Mouse (Mus musculus) CH12.LX (cell line): ENCODE results near the gene Crbn. TPM values are rescaled to one million over a fixed set of nuclear protein-coding genes. Genes with fewer than 3 reads are reported as not detected.

Experiments
- DNase-seq: peaks from one replicate; pipeline ENCODE4 v3.0.0-alpha.2; 2013; ENCODE audit errors: extremely low read depth
- H3K27ac ChIP-seq: 2 replicates; pipeline ENCODE4 v1.5.1; 2012; ENCODE audit warnings: low read depth, mild to moderate bottlenecking, control low read depth, moderate library complexity; ENCODE audit not compliant: insufficient read depth
- H3K27me3 ChIP-seq: replicated peaks from 2 replicates; pipeline ENCODE3; 2012; ENCODE audit warnings: inconsistent platforms
- H3K36me3 ChIP-seq, 2 experiments: replicated peaks in 1 of 2; 2 replicates each; pipeline versions ENCODE3 to v1.6.1; 2012; ENCODE audit warnings: inconsistent platforms in 1 of 2, low read length in 1 of 2, mild to moderate bottlenecking in 1 of 2, mixed read lengths in 1 of 2, moderate library complexity in 1 of 2; ENCODE audit not compliant: control insufficient read depth in 1 of 2, insufficient read depth in 1 of 2
- H3K4me1 ChIP-seq, 2 experiments: 2 replicates each; pipeline ENCODE4 v1.6.1; 2012; ENCODE audit warnings: inconsistent platforms in 1 of 2, moderate library complexity in 1 of 2; ENCODE audit not compliant: insufficient read depth in 2 of 2, control insufficient read depth in 1 of 2
- H3K4me2 ChIP-seq: 2 replicates; pipeline ENCODE4 v1.6.1; 2012; ENCODE audit warnings: low read depth, mild to moderate bottlenecking, control low read depth; ENCODE audit not compliant: poor library complexity, insufficient read depth, severe bottlenecking
- H3K4me3 ChIP-seq, 3 experiments: fragments of 150-350 bp in 1 of 3; sonication (generic) in 1 of 3; replicated peaks in 1 of 3; 2 replicates each; pipeline versions ENCODE3 to v1.5.1; 2011 to 2012; ENCODE audit warnings: low read depth in 2 of 3, low read length in 2 of 3, mild to moderate bottlenecking in 2 of 3, moderate library complexity in 2 of 3, control low read depth in 1 of 3, improper control_type of control experiment in 1 of 3, inconsistent platforms in 1 of 3, mixed read lengths in 1 of 3; ENCODE audit not compliant: poor library complexity in 1 of 3
- H3K79me2 ChIP-seq: replicated peaks from 2 replicates; pipeline ENCODE4 v1.6.1; 2012; ENCODE audit warnings: mild to moderate bottlenecking, moderate library complexity; ENCODE audit not compliant: control insufficient read depth, poor library complexity, insufficient read depth, severe bottlenecking; ENCODE audit errors: extremely low read depth
- H3K9ac ChIP-seq: 2 replicates; pipeline ENCODE4 v1.6.1; 2012; ENCODE audit warnings: low read depth, mild to moderate bottlenecking, control low read depth, moderate library complexity; ENCODE audit not compliant: insufficient read depth
- H3K9me3 ChIP-seq: replicated peaks from 2 replicates; pipeline ENCODE3; 2012; ENCODE audit warnings: low read length, inconsistent platforms, mixed read lengths
- CHD2 ChIP-seq: IDR thresholded peaks from 2 replicates; pipeline ENCODE4 v1.6.1; 2011; ENCODE audit warnings: low read length, improper control_type of control experiment
- CTCF ChIP-seq, 2 experiments: IDR thresholded peaks in 1 of 2; conservative IDR thresholded peaks in 1 of 2; 2 replicates each; pipeline ENCODE4 v1.5.1; 2011 to 2012; ENCODE audit warnings: low read depth in 2 of 2, low read length in 2 of 2, improper control_type of control experiment in 1 of 2, inconsistent platforms in 1 of 2, mild to moderate bottlenecking in 1 of 2, moderate library complexity in 1 of 2
- EP300 ChIP-seq: IDR thresholded peaks from 2 replicates; pipeline ENCODE4 v1.6.1; 2011; ENCODE audit warnings: low read length, improper control_type of control experiment
- ETS1 ChIP-seq: conservative IDR thresholded peaks from 2 replicates; pipeline ENCODE4 v1.6.1; 2012; ENCODE audit warnings: low read depth, mild to moderate bottlenecking, inconsistent platforms, low read length, improper control_type of control experiment, moderate library complexity
- GABPA ChIP-seq: IDR thresholded peaks from 2 replicates; pipeline ENCODE4 v1.6.1; 2012; ENCODE audit warnings: low read depth, low read length, improper control_type of control experiment, inconsistent platforms; ENCODE audit not compliant: insufficient replicate concordance
- JUN ChIP-seq: IDR thresholded peaks from 2 replicates; pipeline ENCODE4 v1.6.1; 2011; ENCODE audit warnings: low read depth, mild to moderate bottlenecking, low read length, improper control_type of control experiment, moderate library complexity; ENCODE audit not compliant: insufficient read depth
- JUND ChIP-seq: conservative IDR thresholded peaks from 2 replicates; pipeline ENCODE4 v1.6.1; 2011; ENCODE audit warnings: low read depth, low read length, improper control_type of control experiment
- KAT2A ChIP-seq: IDR thresholded peaks from 2 replicates; pipeline ENCODE4 v1.6.1; 2012; ENCODE audit warnings: low read length, improper control_type of control experiment, inconsistent platforms; ENCODE audit not compliant: insufficient replicate concordance
- MAX ChIP-seq: IDR thresholded peaks from 2 replicates; pipeline ENCODE4 v1.6.1; 2011; ENCODE audit warnings: low read length, improper control_type of control experiment
- MAZ ChIP-seq: IDR thresholded peaks from 2 replicates; pipeline ENCODE4 v1.6.1; 2012; ENCODE audit warnings: low read depth, mild to moderate bottlenecking, inconsistent platforms, low read length, improper control_type of control experiment, moderate library complexity
- MEF2A ChIP-seq: IDR thresholded peaks from 2 replicates; pipeline ENCODE4 v1.6.1; 2014; ENCODE audit warnings: low read depth, mild to moderate bottlenecking, inconsistent platforms, low read length, improper control_type of control experiment, borderline replicate concordance
- MXI1 ChIP-seq: IDR thresholded peaks from 2 replicates; pipeline ENCODE4 v1.6.1; 2011; ENCODE audit warnings: mild to moderate bottlenecking, low read depth, low read length, improper control_type of control experiment
- NELFE ChIP-seq: IDR thresholded peaks from 2 replicates; pipeline ENCODE4 v1.6.1; 2011; ENCODE audit warnings: low read depth, low read length, improper control_type of control experiment
- POLR2AphosphoS2 ChIP-seq: IDR thresholded peaks from 2 replicates; pipeline ENCODE4 v1.6.1; 2011; ENCODE audit warnings: low read depth, low read length, improper control_type of control experiment
- RAD21 ChIP-seq: IDR thresholded peaks from 2 replicates; pipeline ENCODE4 v1.6.1; 2011; ENCODE audit warnings: low read depth, mild to moderate bottlenecking, low read length, improper control_type of control experiment, moderate library complexity
- SIN3A ChIP-seq: IDR thresholded peaks from 2 replicates; pipeline ENCODE4 v1.6.1; 2012; ENCODE audit warnings: low read length, improper control_type of control experiment, inconsistent platforms
- SMC3 ChIP-seq: IDR thresholded peaks from 2 replicates; pipeline ENCODE4 v1.6.1; 2011; ENCODE audit warnings: low read depth, low read length, improper control_type of control experiment
- TCF12 ChIP-seq: IDR thresholded peaks from 2 replicates; pipeline ENCODE4 v1.6.1; 2014; ENCODE audit warnings: low read depth, mild to moderate bottlenecking, inconsistent platforms, low read length, improper control_type of control experiment
- USF1 ChIP-seq: IDR thresholded peaks from 2 replicates; pipeline ENCODE4 v1.6.1; 2014; ENCODE audit warnings: low read depth, mild to moderate bottlenecking, inconsistent platforms, low read length, improper control_type of control experiment
- ZC3H11A ChIP-seq: IDR thresholded peaks from 2 replicates; pipeline ENCODE4 v1.6.1; 2012; ENCODE audit warnings: low read depth, mild to moderate bottlenecking, inconsistent platforms, low read length, improper control_type of control experiment
- ZKSCAN1 ChIP-seq: IDR thresholded peaks from 2 replicates; pipeline ENCODE4 v1.6.1; 2012; ENCODE audit warnings: low read depth, inconsistent platforms, low read length, improper control_type of control experiment, borderline replicate concordance
- dilution Hi-C: fragments of 300-500 bp; cut with MboI; formaldehyde crosslinking; loops from 2 replicates; pipeline ENCODE4 v1.14.3; 2020; ENCODE audit warnings: low sequenced_read_pairs; ENCODE audit not compliant: extremely low pct_unique_long_range_greater_than_20kb, extremely low pct_ligation_motif_present
- in situ Hi-C: fragments of 300-500 bp; cut with MboI; formaldehyde crosslinking; loops from 3 replicates; pipeline ENCODE4 v1.14.3; 2019; ENCODE audit warnings: low sequenced_read_pairs, low pct_ligation_motif_present, low pct_unique_long_range_greater_than_20kb, mixed read lengths
- polyA plus RNA-seq: library from polyadenylated mRNA; unstranded; fragments of >175 nt; gene quantifications from 2 replicates; pipeline ENCODE4 v1.2.1, GENCODE M21; 2012; ENCODE audit warnings: low read depth; ENCODE audit not compliant: insufficient read length
- total RNA-seq, 2 experiments: library from RNA; depleted of rRNA; stranded (reverse); fragments of 300-350 nt in 1 of 2; fragments of >200 nt in 1 of 2; gene quantifications; 2 replicates each; pipeline ENCODE4 v1.2.3; 2012 to 2014

The Crbn gene
- total and polyA plus RNA-seq, 3 experiments, result 29.2 to 60.1 (median 30.8) TPM

- peak; percentile 83 for TF ChIP-seq JUND
- TF ChIP-seq TCF12, result no peak
- no peak for TF ChIP-seq MAZ
- peak; percentile 47 to 77 for TF ChIP-seq CTCF (conservative IDR thresholded peaks at IDR 0.05 in 1 of 2, IDR thresholded peaks at IDR 0.05 in 1 of 2; ENCODE audit: low read depth in 2 of 2, low read length in 2 of 2)
- TF ChIP-seq ZKSCAN1, result no peak
- TF ChIP-seq POLR2AphosphoS2, result no peak
- peak; percentile 78 for TF ChIP-seq RAD21
- no peak for TF ChIP-seq MXI1
- no peak for TF ChIP-seq USF1
- peak; percentile 65 for TF ChIP-seq SMC3
- no peak for TF ChIP-seq ZC3H11A
- no peak; the same call in 1 of the 2 replicates for TF ChIP-seq EP300
- no peak for TF ChIP-seq SIN3A
- no peak for TF ChIP-seq NELFE
- TF ChIP-seq, all 38 proteins: peak for 5
These were observed 5.0 kb upstream of the Crbn start (continued) for GRCm38 (mm10) chr6:106804904-106805303.

- peak overlapping the region; percentile 84 for H3K4me2 ChIP-seq
- H3K9me3 ChIP-seq, result no peaks in the 10 kb centered on the region
- TF ChIP-seq SMC3 (no peak), CHD2 (peak; percentile 8; the same call in 1 of the 2 replicates), JUN (no peak), MAX (no peak), MEF2A (no peak), ETS1 (no peak), KAT2A (0 out of 2 replicates have a peak, but pooled peaks have one; percentile 3), GABPA (0 out of 2 replicates have a peak, but pooled peaks have one; percentile 1), NELFE (peak; percentile 2; the same call in 1 of the 2 replicates)
- H3K36me3 ChIP-seq, result peaks cover 2 to 5% of the 10 kb centered on the region in 2 experiments
- H3K27ac ChIP-seq, result no peak overlapping the region
- in situ Hi-C loops, result loop anchor here (25.0 kb wide), 1 partner anchor 1262 kb away; the partner anchor contains the start of gene Setmar
- peaks cover 0 to 34% of the 10 kb centered on the region in 2 experiments; a peak in 3 of 4 replicates for H3K4me1 ChIP-seq
- H3K27me3 ChIP-seq, result no peaks in the 10 kb centered on the region
- peak overlapping the region in 1 of 3 experiments; percentile 91 for H3K4me3 ChIP-seq
- no peak for DNase-seq
- H3K9ac ChIP-seq, result no peak overlapping the region; the same call in 1 of the 2 replicates
- dilution Hi-C loops, result no loop called here
- H3K79me2 ChIP-seq, result peaks cover 18% of the 10 kb centered on the region
These were observed 315 bp upstream of the Crbn start for GRCm38 (mm10) chr6:106800227-106800557.
